Mouse (Mus musculus) G1E (cell line): Measurements from ENCODE around the gene Galnt14.

Source experiments
- CTCF ChIP-seq: IDR thresholded peaks from 2 replicates; pipeline ENCODE4 v1.5.1; 2012; ENCODE audit warnings: low read depth, low read length, inconsistent platforms, mixed read lengths
- GATA1 ChIP-seq: IDR thresholded peaks from 2 replicates; pipeline ENCODE4 v1.6.1; 2012; ENCODE audit warnings: borderline replicate concordance, low read length, inconsistent platforms, mixed read lengths
- TAL1 ChIP-seq: conservative IDR thresholded peaks from 2 replicates; pipeline ENCODE4 v1.6.1; 2012; ENCODE audit warnings: low read depth, low read length, inconsistent platforms, mixed read lengths

- TF ChIP-seq CTCF = no peak
- TF ChIP-seq GATA1 = no peak
- TF ChIP-seq TAL1 = no peak
Measured at GRCm38 (mm10) chr17:73541911-73542310, 168.3 kb downstream of the Galnt14 start.
